Mouse (Mus musculus): ENCODE measurements around the gene Gm37240.

DNA sequence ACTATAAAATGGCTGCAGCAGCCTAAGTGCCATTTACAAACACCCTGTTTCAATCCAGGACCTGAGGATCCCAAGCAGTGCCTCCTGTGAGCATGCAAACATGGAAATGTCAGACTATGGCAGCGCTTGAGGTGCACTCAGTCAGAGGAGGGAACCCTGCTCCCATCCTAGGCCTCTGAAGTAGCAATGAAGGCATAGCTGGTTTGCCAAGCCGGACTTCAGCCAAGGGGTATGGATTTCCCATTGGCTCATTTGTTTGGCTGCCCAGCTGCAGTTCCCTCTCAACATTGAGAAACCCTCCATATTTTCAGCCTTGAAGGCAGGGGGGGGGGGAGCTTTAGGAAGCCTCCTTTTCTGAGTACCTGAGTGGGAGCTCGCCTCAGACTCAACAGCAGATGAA is 1329.0 kb downstream of the Gm37240 start:
- TF ChIP-seq CTCF (IDR thresholded peaks at IDR 0.05; ENCODE audit: borderline replicate concordance, insufficient read depth, low read depth, low read length), result no peak
- no peak for TF ChIP-seq POLR2A (IDR thresholded peaks at IDR 0.05; ENCODE audit: borderline replicate concordance, insufficient read depth, low read length)
